Mouse (Mus musculus): ENCODE data around the gene Itpkb.
A peak's percentile ranks its signal among the peaks of the same experiment; 100 is the strongest.

Itpkb gene

GRCm38 (mm10) chr1:180417118-180417517, 86.8 kb downstream of the Itpkb start:
- no peak for DNase-seq (ENCODE audit: low spot score in 2 of 2)

DNA sequence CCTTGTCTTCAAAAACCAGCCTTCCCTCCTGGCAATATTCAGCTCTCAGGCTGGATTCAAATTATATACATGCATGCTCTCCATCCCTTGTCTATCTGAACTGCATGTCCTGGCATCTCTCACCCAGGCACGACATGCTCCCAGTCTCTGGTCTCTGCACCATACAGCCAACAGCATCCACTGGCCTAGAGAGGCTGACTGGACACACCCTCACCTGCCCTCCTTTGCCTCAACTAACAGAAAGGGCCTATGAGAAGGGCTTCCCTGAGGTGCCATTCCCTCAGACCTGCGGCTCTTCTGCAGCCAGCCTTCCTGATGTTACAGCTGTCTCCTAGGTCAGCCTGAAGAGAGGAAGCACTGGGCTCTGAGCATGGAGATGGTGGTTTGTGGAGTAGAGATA, 88.8 kb downstream of the Itpkb start:
- no peak for DNase-seq (ENCODE audit: low spot score in 2 of 2)

- DNase-seq (ENCODE audit: low spot score in 2 of 2) = no peak
Observed at GRCm38 (mm10) chr1:180420496-180421164, 90.3 kb downstream of the Itpkb start.

DNA sequence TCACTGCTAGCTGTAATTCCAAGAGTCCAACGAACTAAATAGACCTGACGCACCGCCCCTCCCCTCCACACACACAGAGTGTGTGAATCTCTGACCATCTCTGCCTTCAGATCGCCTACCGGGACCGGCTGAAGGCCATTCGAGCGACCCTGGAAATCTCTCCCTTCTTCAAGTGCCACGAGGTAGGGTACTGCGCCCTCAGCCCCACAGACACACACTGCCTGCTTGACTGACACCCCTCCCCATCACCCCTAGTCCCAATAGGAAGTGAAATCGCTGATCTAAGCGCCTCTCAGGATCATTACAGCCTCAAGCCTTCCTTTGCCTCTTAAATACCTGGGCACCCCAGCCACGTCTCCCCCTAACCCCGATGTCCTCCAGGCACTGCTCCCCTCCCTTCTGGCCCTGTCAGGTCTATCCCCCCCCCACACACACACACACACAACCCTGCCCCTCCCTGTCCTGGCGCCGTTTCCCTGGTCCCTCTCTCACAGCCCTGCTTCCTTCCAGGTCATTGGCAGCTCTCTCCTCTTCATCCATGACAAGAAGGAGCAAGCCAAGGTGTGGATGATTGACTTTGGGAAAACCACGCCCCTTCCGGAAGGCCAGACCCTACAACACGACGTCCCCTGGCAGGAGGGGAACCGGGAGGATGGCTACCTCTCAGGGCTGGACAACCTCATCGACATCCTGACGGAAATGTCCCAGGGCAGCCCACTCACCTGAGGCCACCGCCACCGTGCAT, 91.1 kb downstream of the Itpkb start:
- DNase-seq (ENCODE audit: low spot score in 2 of 2) = no peak

DNA sequence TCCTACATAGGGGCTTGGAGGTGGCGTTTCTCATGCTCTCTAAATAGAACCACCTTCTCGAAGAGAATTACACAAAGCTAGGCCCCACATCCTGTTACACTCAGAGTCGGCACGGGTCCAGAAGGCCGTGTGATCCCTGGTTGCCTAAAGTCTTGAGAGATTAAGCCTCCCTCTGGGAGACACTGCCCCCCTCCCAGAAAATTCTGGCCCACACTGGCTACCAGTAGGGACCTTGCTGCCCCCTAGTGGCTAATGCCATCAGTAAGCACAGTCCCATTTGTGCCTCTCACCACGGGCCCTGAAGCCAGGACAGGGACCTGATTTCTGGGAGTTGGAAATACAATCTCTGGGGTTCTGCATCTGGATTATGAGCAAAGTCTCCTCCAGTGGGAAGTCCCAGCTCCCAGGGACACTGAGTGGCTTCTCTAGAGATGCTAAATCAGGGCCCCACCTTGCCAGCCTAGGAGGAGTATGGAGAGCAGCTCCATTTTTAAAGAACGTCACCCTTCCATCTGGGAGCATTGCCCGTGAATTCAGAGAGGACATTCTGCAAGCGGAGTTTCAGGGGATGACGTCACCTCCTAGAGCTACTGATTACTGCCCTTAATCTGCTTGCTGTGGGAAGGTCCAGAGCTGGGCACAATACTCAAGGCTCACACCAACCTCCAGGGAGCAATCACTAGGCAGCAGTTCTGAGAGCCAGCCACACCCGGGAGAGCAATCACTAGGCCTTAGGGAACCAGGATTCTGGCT, 92.0 kb downstream of the Itpkb start:
- peak in 1 of 2 experiments; percentile 71 for DNase-seq (ENCODE audit: low spot score in 2 of 2)

DNA sequence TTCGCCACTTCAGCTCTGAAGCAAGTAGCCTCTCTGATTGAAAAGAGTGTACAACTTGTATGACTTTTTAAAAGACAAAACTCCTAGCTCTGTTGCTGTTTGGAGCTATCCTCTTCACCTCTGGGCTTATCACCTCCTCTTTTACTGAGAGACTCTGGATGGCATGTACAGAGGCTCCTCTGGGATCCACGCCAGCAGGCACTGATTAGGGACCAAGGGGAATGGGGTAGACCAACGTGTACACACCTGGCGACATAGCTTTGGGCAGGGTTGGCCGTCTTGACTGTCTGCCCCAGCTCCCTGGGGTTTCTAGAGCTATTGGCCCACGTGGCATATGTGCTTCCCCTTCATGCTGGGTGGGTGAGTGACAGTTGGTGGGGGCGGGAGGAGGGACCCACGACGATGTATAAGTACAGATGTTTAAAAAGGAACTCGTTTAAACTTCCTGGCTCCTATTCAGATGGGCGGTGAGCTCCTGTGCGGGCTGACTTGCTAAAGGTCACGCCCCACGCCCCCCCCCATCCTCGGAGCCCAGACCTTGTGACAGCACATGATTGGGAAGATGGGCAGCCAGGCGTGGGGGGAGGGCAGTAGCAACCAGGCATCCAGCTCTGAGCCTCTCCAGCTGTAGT, 92.8 kb downstream of the Itpkb start:
- DNase-seq (ENCODE audit: low spot score in 2 of 2) = no peak

GRCm38 (mm10) chr1:180423931-180424330, 93.6 kb downstream of the Itpkb start:
- no peak for DNase-seq (ENCODE audit: low spot score in 2 of 2)

DNA sequence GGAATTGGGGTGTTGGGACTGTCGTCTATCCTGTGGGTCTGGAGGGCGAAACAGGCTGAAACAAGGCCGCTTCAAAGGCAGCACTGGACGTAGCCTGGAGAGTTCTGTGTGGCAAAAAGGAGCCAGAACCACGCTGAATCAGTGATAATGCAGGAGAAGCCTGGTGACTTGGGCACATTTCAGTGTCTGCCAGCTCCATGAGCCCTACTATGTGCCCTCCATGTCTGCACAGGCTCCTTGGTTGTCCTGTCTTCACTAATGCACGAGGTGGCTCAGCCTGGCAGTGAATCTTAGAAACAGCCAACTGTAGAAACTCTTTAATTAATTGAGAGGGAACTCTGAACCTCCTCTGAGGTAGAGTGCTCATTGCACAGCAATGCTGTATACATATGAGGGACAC, 96.1 kb downstream of the Itpkb start:
- no peak for DNase-seq (ENCODE audit: low spot score in 2 of 2)

- DNase-seq (ENCODE audit: low spot score in 2 of 2) = no peak
Observed at GRCm38 (mm10) chr1:180427685-180428084, 97.4 kb downstream of the Itpkb start.

DNA sequence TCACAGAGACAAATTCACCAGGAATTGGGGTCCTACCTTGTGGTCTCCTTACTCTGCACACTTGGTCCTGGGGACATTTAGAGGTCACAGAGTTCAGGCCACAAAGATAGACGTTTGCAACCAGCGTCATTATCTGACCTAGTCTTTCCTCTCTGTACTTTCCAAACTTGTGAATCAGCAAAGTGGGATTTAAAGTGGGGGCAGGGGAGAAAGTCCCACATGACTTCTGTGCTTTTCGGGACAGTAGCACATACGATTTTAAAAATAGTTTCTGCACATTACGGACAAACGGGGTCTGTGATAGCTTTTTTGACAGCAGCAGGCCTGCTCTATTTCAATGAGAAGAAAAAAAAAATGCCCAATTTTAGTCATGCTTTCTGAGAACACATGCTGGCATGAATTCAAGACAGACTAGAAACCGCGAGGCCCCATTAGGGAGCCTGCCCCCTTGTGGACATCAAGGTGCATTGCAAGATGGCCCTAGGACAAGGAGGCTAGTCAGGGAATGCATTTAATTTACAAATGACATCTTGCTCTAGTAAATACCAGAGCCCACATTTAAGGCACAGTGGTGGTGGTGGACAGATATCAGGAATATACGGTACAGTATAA, 97.9 kb downstream of the Itpkb start:
- DNase-seq (ENCODE audit: low spot score in 2 of 2) = no peak

DNA sequence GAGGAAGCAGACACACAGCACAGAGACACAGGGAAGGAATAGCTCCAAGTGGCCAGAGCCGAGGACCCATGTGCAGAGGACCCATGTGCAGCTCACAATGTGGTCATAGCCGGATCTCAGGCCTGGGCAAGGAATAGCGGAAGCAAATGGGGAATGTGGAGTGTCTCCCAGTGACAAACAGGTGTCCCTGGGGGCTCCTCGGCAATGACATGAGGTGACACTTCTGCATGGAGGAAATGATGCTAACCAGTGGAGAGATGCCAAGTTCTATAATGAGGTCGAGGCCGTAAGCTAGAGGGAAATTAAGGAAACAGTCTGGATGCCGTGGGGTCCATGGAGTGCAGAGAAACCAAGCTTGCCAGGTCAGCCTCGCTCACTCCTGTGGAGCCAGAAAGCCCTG, 98.6 kb downstream of the Itpkb start:
- no peak for DNase-seq (ENCODE audit: low spot score in 2 of 2)

GRCm38 (mm10) chr1:180429819-180430218, 99.5 kb downstream of the Itpkb start:
- no peak for DNase-seq (ENCODE audit: low spot score in 2 of 2)

- DNase-seq (ENCODE audit: low spot score in 2 of 2) = no peak
Observed at GRCm38 (mm10) chr1:180431833-180432232, 101.5 kb downstream of the Itpkb start.

GRCm38 (mm10) chr1:180433098-180433538, 102.8 kb downstream of the Itpkb start:
- DNase-seq (ENCODE audit: low spot score in 2 of 2) = no peak

GRCm38 (mm10) chr1:180433796-180434566, 103.7 kb downstream of the Itpkb start:
- peak in 1 of 2 experiments; percentile 58 for DNase-seq (ENCODE audit: low spot score in 2 of 2)

DNA sequence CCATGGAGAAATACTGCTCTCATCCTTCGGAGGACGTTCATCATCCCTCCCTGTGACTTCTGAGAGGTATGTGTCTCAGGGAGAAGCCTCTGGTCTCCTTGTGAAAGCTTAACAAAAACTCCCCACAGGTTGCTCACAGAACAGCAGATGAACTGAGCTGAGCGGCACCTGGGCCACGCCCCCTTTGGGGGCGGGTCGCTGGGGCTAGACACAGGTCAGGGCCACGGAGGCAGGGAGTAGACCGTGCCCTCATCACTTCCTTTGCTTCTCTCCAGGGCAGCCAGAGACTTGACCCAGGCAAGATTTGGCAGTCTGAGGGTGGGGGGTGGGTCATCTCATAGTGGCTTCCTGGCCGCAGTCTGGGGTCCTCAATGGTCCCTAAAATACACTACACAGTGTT, 104.6 kb downstream of the Itpkb start:
- DNase-seq (ENCODE audit: low spot score in 2 of 2) = no peak

DNA sequence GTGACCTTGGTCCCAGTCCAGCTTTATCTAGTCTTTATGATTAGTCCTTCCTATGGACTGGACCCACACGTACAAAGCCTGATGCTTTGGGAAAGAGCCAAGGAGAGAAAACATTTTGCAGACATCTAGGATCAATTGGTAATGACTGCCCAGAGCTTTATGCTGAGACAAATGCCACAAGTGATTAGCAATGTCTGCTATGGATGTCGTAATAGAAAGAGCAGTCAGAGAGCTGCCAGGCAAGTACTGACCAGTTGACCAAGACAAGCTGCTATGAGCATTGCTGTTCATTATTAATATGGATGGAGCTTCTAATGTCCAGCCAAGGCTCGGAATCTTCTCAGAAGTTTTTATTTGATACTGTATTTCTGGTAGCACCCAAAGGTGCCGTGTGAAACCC, 109.2 kb downstream of the Itpkb start:
- no peak for DNase-seq (ENCODE audit: low spot score in 2 of 2)

- no peak for DNase-seq (ENCODE audit: low spot score in 2 of 2)
Observed at GRCm38 (mm10) chr1:180444411-180444810, 114.1 kb downstream of the Itpkb start.

GRCm38 (mm10) chr1:180449641-180450040, 119.4 kb downstream of the Itpkb start:
- no peak for DNase-seq (ENCODE audit: low spot score in 2 of 2)

DNA sequence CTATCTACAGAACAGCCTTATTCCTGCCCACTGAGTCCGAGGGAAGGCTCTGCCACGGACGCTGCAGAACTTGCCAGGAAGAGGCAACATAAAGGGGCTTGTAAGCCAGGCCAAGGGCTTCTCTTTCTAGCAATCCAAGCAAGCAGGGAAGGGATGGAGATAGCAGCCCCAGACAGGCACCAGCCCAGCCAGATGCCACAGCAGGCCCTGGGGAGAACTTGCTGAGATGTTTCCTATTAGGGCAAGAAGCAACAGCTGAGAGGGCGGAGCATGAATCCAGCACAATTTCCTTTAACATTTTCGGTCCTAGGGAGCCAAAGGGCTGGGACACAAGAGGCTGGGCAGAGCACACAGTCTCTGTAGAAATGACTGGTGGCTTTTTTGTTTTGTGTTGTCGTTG, 128.0 kb downstream of the Itpkb start:
- DNase-seq (ENCODE audit: low spot score in 2 of 2) = no peak

- no peak for DNase-seq (ENCODE audit: low spot score in 2 of 2)
Observed at GRCm38 (mm10) chr1:180458680-180459079, 128.4 kb downstream of the Itpkb start.

All from frontal cortex, postnatal 10 days (tissue).